Comparison of ENCODE assay signal across 13 mouse cellular contexts in genomic region chr1:119510409-119510808, GRCm38 (mm10). TPM values are rescaled to one million over a fixed set of nuclear protein-coding genes. Genes with fewer than 3 reads are reported as not detected.
DNase-seq lines count a peak whose midpoint lies in the region; ATAC-seq lines count a peak whose summit lies in the region.
"Had no signal": no experiment of that assay in that cellular context is flagged by ENCODE, and none has a peak within 500 bp of the region (broad histone marks: within the 10 kb centered on the region; RNA-seq: fewer than 3 reads in every experiment).

No protein-coding gene starts in this region.

- H3K9me3 ChIP-seq in heart, embryonic 10.5 days = no peaks in the 10 kb centered on the region
- H3K9me3 ChIP-seq in kidney, embryonic 14.5 days (ENCODE audit: control insufficient read depth, low read length) = no peaks in the 10 kb centered on the region
- no peaks in the 10 kb centered on the region for H3K9me3 ChIP-seq in midbrain, embryonic 10.5 days (replicated peaks)
- no peaks in the 10 kb centered on the region for H3K9me3 ChIP-seq in midbrain, embryonic 16.5 days (replicated peaks; ENCODE audit: control insufficient read depth, low read length, poor library complexity, severe bottlenecking)
- H3K9me3 ChIP-seq in liver, embryonic 16.5 days (replicated peaks; ENCODE audit: control insufficient read depth, low read length) = no peaks in the 10 kb centered on the region

- intact Hi-C loops in heart, postnatal 10 days (cut with DNase I) = loop anchor here (2.0 kb wide), 1 partner anchor 14 kb away; no protein-coding TSS in a partner anchor

- peaks cover 29% of the 10 kb centered on the region for H3K4me1 ChIP-seq in heart, embryonic 10.5 days
- H3K4me1 ChIP-seq in kidney, embryonic 14.5 days (ENCODE audit: control insufficient read depth, insufficient read depth, low read length) = peaks cover 10% of the 10 kb centered on the region; the same call in 1 of the 2 replicates
- H3K4me1 ChIP-seq in midbrain, embryonic 10.5 days = peaks cover 9% of the 10 kb centered on the region
- no peaks in the 10 kb centered on the region for H3K4me1 ChIP-seq in midbrain, embryonic 16.5 days (ENCODE audit: control insufficient read depth, insufficient read depth, low read length)
- H3K4me1 ChIP-seq in liver, embryonic 16.5 days (ENCODE audit: control insufficient read depth, low read depth, low read length) = peaks cover 2% of the 10 kb centered on the region

- peak overlapping the region; percentile 39; the same call in 1 of the 2 replicates for H3K27ac ChIP-seq in heart, embryonic 10.5 days
- H3K27ac ChIP-seq in kidney, embryonic 14.5 days (ENCODE audit: low read depth, low read length) = peak overlapping the region; percentile 15; the same call in 1 of the 2 replicates
- H3K27ac ChIP-seq in midbrain, embryonic 10.5 days (replicated peaks) = 0 out of 2 replicates have a peak overlapping the region, but pooled peaks have one; percentile 19
- H3K27ac ChIP-seq in midbrain, embryonic 16.5 days (ENCODE audit: low read length) = no peak overlapping the region
- peak overlapping the region; percentile 22; the same call in 1 of the 2 replicates for H3K27ac ChIP-seq in liver, embryonic 16.5 days (ENCODE audit: low read length)

- DNase-seq in heart, embryonic 10.5 days (ENCODE audit: low spot score) = no peak
- no peak for DNase-seq in heart, postnatal 10 days
- no peak for DNase-seq in kidney, adult 11 months
- DNase-seq in midbrain, embryonic 10.5 days (ENCODE audit: low spot score) = no peak
- DNase-seq in right cerebral cortex, adult 18-20 months = no peak
- DNase-seq: adrenal gland, adult 2 months; cerebellum, adult 8-10 months; gastrocnemius, postnatal 36 days; right cerebral cortex, postnatal 4 days had no signal

- WGBS in heart, embryonic 10.5 days = 53% methylated on average over 9 of the region's 9 CpGs
- 54% methylated on average over 9 of the region's 9 CpGs for WGBS in kidney, embryonic 14.5 days
- 68% methylated on average over 9 of the region's 9 CpGs for WGBS in midbrain, embryonic 10.5 days
- 77% methylated on average over 9 of the region's 9 CpGs for WGBS in midbrain, embryonic 16.5 days
- 21% methylated on average over 9 of the region's 9 CpGs for WGBS in liver, embryonic 16.5 days (ENCODE audit: insufficient replicate concordance)

- no peak overlapping the region for H3K4me3 ChIP-seq in heart, embryonic 10.5 days
- H3K4me3 ChIP-seq in kidney, embryonic 14.5 days (ENCODE audit: low read length) = no peak overlapping the region
- H3K4me3 ChIP-seq in midbrain, embryonic 10.5 days = no peak overlapping the region
- no peak overlapping the region for H3K4me3 ChIP-seq in midbrain, embryonic 16.5 days (ENCODE audit: low read depth, low read length)
- no peak overlapping the region for H3K4me3 ChIP-seq in liver, embryonic 16.5 days (ENCODE audit: low read depth, low read length)
- H3K4me3 ChIP-seq: erythroblast, embryonic 14.5 days had no signal

- no peak for ATAC-seq in kidney, embryonic 14.5 days (ENCODE audit: low FRiP score, low TSS enrichment)
- ATAC-seq in midbrain, embryonic 16.5 days = no peak
- ATAC-seq in liver, embryonic 16.5 days (ENCODE audit: low read depth) = no peak

- no peaks in the 10 kb centered on the region for H3K36me3 ChIP-seq in heart, embryonic 10.5 days
- H3K36me3 ChIP-seq in kidney, embryonic 14.5 days (ENCODE audit: control insufficient read depth, insufficient read depth, low read length) = no peaks in the 10 kb centered on the region
- H3K36me3 ChIP-seq in midbrain, embryonic 10.5 days = no peaks in the 10 kb centered on the region
- no peaks in the 10 kb centered on the region for H3K36me3 ChIP-seq in midbrain, embryonic 16.5 days (ENCODE audit: control insufficient read depth, insufficient read depth, low read length)
- H3K36me3 ChIP-seq in liver, embryonic 16.5 days (ENCODE audit: control insufficient read depth, insufficient read depth) = no peaks in the 10 kb centered on the region

- H3K9ac ChIP-seq in kidney, embryonic 14.5 days (ENCODE audit: low read depth, low read length) = no peak overlapping the region
- H3K9ac ChIP-seq in midbrain, embryonic 16.5 days (ENCODE audit: low read depth, low read length) = no peak overlapping the region
- H3K9ac ChIP-seq in liver, embryonic 16.5 days (ENCODE audit: low read depth, low read length) = no peak overlapping the region

- H3K27me3 ChIP-seq in heart, embryonic 10.5 days (ENCODE audit: insufficient read depth, poor library complexity, severe bottlenecking) = 0 out of 2 replicates have a peak, but pooled peaks cover 7% of the 10 kb centered on the region
- no peaks in the 10 kb centered on the region for H3K27me3 ChIP-seq in kidney, embryonic 14.5 days (ENCODE audit: control insufficient read depth, insufficient read depth, low read length)
- peaks cover 22% of the 10 kb centered on the region for H3K27me3 ChIP-seq in midbrain, embryonic 10.5 days (ENCODE audit: low read depth, poor library complexity, severe bottlenecking)
- H3K27me3 ChIP-seq in midbrain, embryonic 16.5 days (ENCODE audit: control insufficient read depth, insufficient read depth, low read depth, low read length) = no peaks in the 10 kb centered on the region
- H3K27me3 ChIP-seq in liver, embryonic 16.5 days (ENCODE audit: control insufficient read depth, insufficient read depth, low read depth, low read length) = no peaks in the 10 kb centered on the region

- no peak overlapping the region for H3K4me2 ChIP-seq in kidney, embryonic 14.5 days (replicated peaks; ENCODE audit: low read depth, low read length)
- H3K4me2 ChIP-seq in midbrain, embryonic 16.5 days (ENCODE audit: low read length) = no peak overlapping the region
- H3K4me2 ChIP-seq in liver, embryonic 16.5 days (ENCODE audit: low read depth, low read length) = no peak overlapping the region

RNA-seq across cellular contexts. Expression of gene Ralb, which starts 5.8 kb away (rescaled TPM):
- 176 and 192 TPM in 2 replicates for polyA plus RNA-seq in heart, embryonic 10.5 days (2016; fragmentation: Nextera tagmentation; extraction: Ambion mirVana)
- total RNA-seq in heart, postnatal 10 days (2021) = 10 to 100 TPM; 48.8 to 56.6 TPM
- polyA plus RNA-seq in kidney, embryonic 14.5 days (2014; fragmentation: Nextera tagmentation; extraction: Ambion mirVana) = 84.7 and 123 TPM in 2 replicates
- polyA plus RNA-seq in midbrain, embryonic 10.5 days (2016; fragmentation: Nextera tagmentation; extraction: Ambion mirVana) = 89.2 and 93.2 TPM in 2 replicates
- 60.8 and 60.9 TPM in 2 replicates for polyA plus RNA-seq in midbrain, embryonic 16.5 days (2015; fragmentation: Nextera tagmentation; extraction: Ambion mirVana)
- polyA plus RNA-seq in liver, embryonic 16.5 days (2015; fragmentation: Nextera tagmentation; extraction: Ambion mirVana) = 38.0 and 40.5 TPM in 2 replicates

RNA-seq across cellular contexts. Expression of gene Tmem185b, which starts 15.6 kb away (rescaled TPM):
- 22.3 and 24.8 TPM in 2 replicates for polyA plus RNA-seq in heart, embryonic 10.5 days (2016; fragmentation: Nextera tagmentation; extraction: Ambion mirVana)
- total RNA-seq in heart, postnatal 10 days (2021) = 10 to 100 TPM; 16.3 to 19.8 TPM
- polyA plus RNA-seq in kidney, embryonic 14.5 days (2014; fragmentation: Nextera tagmentation; extraction: Ambion mirVana) = 23.8 and 28.4 TPM in 2 replicates
- 21.7 and 24.1 TPM in 2 replicates for polyA plus RNA-seq in midbrain, embryonic 10.5 days (2016; fragmentation: Nextera tagmentation; extraction: Ambion mirVana)
- 19.2 and 19.7 TPM in 2 replicates for polyA plus RNA-seq in midbrain, embryonic 16.5 days (2015; fragmentation: Nextera tagmentation; extraction: Ambion mirVana)
- polyA plus RNA-seq in liver, embryonic 16.5 days (2015; fragmentation: Nextera tagmentation; extraction: Ambion mirVana) = 7.3 and 7.6 TPM in 2 replicates
